Mouse (Mus musculus) CD8-positive naive resting alpha-beta T cell, adult 57 days (primary cell): Measurements from ENCODE around the gene Lcn4. TPM values are rescaled to one million over a fixed set of nuclear protein-coding genes. Genes with fewer than 3 reads are reported as not detected.

Source experiments
- total RNA-seq: library from RNA; stranded (reverse); gene quantifications from one replicate; pipeline ENCODE4 v1.2.4, GENCODE M21; 2023

Gene Lcn4
- 38.4 TPM for total RNA-seq

DNA sequence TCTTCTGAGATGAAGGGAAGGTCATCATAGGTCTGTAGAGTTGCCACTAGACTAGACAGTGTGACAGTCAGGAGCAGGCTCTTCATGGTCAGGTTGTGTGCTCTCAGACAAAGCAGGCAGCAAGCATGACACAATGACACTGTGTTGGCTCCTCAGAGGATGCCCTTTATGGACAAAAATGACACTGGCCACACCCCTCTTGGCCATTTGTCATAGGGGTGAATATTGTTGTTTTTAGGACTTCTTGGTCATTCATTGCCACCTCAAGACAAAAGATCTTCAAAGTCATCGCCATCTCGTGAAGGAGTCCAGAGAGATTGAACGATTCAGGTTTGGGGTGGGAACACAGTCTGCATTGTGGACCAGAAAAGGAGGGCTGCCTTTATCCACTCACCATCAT, at the start of gene Lcn4:
Lcn4 (minus strand) TSS at position 101 of the 400 bp plus-strand sequence.

DNA sequence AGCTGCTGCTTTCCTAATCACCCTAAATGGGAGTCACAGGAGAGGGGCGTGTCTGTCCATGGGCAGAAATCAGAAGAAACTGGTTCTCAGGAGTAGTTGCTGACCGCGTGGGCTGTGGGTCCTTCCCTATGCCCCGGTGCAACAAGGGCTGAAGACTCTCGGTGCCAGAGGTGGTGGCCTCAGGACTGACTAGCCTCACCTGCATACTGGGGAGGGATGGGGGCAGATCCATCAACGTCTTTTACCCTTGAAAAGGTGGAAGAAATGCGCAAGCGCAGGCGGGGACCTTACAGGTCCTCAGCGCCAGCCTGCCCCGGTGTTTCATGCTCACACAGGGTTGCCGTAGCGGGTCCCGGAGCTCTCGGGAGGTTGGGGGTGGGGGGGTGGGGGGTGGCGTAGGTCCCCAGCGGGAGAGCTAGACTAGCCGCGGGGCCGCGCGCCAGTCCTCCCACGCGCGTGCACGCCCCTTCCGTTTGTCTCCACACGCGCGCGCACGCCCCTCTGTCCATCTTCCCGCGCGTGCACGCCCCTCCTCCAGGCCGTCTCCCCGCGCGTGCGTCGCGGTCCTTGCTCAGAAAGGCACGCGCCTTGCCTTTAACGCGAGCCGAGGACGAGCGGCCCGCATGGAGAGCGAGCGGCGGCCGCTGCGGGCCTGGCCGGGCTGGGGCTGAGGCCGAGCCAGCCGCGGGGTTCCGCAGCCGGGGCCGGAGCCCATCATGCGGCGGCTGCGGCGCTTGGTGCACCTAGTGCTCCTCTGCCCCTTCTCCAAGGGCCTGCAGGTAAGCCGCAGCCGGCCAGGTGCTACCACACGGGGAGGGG, 43.0 kb downstream of the Lcn4 start, which contains the start of gene Fam69b:
Fam69b (plus strand) TSS at position 537 of the 819 bp plus-strand sequence.

Other genes with a start within 250 kb of the Lcn4 start
- 79.0 TPM for gene Sec16a, start 226.1 kb downstream of the Lcn4 start, total RNA-seq
- gene Notch1, start 154.6 kb downstream of the Lcn4 start, total RNA-seq, result 123 TPM
- 3.5 TPM for gene Egfl7, start 91.3 kb downstream of the Lcn4 start, total RNA-seq
- not detected for gene Gm20532, start 84.6 kb downstream of the Lcn4 start, total RNA-seq
- gene Agpat2, start 66.9 kb downstream of the Lcn4 start, total RNA-seq, result 11.7 TPM
- not detected for gene Fam69b, start 42.8 kb downstream of the Lcn4 start, total RNA-seq
- gene Abo, start 193.7 kb upstream of the Lcn4 start, total RNA-seq, result not detected
- 56.4 TPM for gene Surf6, start 231.6 kb upstream of the Lcn4 start, total RNA-seq
- gene Med22, start 239.4 kb upstream of the Lcn4 start, total RNA-seq, result 16.5 TPM
- gene Rpl7a, start 239.5 kb upstream of the Lcn4 start, total RNA-seq, result 977 TPM
- gene Surf2, start 245.1 kb upstream of the Lcn4 start, total RNA-seq, result 55.3 TPM
- gene Surf1, start 245.2 kb upstream of the Lcn4 start, total RNA-seq, result 52.4 TPM